Mouse (Mus musculus): ENCODE measurements around the gene Rtn2.

The Rtn2 gene

DNA sequence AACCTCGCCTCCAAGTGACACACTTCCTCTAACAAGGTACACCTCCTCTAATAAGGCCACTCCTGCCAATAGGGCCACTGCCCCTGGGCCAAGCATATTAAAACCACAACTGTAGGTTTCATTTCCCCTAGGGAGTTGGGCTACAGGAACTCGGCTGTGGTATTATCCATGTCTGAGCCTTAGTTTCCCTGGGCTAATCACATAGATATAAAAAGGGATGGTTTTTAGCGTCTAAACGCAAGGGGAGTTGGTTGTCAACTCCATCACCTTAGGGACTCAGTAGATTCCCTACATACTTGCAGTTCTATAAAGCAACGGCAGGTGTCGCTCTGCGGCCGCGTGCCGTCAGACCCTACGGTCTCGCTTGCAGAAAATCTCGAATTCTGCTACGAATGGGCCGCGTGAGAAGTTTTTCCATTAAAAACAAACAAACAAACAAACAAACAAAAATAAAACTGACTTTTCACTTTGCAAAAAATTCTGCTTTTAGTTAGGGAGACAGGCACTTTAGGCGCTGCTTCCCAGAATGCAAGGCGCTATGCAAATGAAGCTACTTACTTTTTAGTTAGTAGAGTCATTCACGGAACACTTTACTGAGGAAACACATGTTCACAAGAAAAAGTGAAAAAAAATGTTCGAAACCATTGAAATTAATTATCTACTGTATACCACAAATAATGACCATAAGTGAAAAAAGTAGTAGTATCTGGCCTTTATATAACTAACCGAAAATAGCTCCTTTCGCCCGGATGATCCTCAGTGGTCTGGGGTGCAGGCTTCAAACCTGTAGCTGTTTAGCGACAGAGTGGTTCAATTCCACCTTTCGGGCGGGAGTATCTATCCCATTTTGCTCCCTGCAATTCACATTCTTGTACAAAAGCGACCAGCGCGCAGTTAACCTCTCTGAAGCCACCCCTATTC, 18.3 kb downstream of the Rtn2 start:
- peak; percentile 84 for DNase-seq (ENCODE audit: extremely low spot score, low read depth, low spot score)

DNA sequence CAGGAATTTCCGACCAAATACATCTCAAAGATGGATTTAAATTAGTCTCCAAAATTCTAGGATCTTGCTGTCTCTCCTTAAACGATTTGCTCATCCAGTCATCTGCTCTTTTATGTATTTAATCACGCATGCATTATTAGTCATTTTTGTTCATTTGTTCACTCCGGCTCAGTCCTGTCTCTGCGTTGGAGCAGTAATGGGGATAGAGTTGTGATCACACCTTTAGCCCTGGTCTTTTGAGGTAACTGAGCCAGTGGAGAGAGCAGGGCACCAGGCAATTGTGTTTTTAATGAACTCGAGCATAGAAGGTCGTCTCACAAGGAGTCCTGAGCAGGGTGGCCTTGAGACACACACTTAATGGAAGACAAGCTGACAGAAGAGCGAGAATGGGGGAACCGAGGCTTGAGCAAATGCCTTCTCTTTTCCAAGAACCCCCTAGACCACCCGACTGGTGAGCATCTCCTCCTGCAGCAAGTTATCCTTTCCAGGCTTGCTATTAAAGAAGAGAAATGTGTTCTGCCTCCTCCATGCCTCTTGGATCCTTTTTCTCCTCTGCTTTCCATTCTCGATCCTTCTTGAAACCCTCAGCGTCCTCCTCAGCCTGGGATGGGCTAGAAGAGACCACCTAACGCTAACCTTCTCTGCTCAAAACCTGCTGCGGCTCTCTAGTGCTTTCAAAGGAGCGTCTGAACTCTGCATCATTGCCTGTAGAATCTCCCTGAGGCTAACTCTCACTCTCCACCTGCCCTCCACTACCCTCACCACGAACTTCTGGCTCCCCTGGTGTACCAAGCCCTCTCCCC, 19.2 kb downstream of the Rtn2 start:
- DNase-seq (ENCODE audit: extremely low spot score, low read depth, low spot score), result no peak

DNA sequence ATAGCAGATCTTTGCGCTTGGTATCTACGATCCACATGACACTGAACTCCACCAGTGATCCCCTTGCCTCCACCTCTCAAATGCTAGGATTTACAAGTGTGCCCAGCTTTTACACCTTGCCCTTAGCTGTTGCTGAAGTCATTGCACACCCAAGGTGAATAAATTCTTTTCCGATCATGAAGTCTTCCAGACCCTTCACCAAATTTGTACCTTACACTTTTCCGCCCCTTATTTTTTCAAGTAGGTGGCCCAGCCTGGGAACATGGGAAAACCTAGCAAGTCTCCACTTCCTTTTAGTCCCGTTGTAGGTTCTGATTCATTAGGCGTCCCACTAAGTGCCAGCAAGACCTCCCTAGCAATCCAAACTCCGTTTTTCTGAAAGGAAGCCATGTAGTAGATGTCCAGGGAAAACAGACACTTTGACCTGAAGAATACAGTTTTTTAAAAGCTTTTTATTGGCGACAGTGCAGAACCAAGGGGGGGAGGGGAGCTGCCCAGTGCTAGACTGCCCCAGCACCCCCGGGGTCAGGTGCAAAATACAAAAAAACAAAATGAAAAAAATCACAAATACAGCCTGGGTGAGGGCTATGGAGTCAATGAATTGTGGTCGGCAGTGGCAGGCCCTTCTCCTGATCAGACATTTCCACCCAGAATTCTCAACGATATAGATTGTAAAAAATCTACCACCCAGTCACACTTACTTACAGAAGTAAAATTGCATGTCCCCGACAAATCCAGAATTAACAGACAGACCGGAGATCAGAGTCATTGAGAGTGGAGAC, 20.0 kb downstream of the Rtn2 start:
- no peak for DNase-seq (ENCODE audit: extremely low spot score, low read depth, low spot score)

DNA sequence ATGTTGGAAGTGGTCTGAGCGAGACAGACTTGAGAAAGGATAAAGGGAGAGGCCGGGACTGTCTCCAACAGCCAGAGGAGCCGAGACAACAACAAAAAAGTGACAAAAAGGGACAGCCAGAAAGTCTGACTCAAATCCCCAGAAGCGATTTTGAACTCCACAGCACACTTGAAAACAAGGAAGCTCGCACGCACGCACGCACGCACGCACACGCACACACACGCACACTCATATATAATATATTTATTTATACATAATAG, 20.6 kb downstream of the Rtn2 start:
- DNase-seq (ENCODE audit: extremely low spot score, low read depth, low spot score), result no peak

DNA sequence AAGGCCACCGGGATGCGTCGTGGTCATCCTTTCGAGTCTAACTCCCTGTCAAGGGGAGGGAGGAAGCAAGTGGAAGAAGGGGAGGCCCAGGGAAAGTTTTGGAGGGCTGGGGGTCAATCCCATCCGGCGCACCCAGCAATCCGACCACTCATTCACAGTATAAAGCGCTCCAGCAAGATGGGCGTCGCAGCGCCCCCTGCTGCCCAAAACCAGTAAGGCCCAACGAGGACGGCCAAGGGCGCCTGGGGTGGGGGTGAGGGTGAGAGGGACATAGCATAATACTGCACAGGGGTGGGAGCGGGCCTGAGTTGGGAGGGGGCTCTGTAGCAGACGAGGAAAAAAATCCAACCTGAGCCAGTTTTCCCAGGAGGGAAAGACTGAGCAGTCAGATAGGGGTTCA, 21.3 kb downstream of the Rtn2 start:
- no peak for DNase-seq (ENCODE audit: extremely low spot score, low read depth, low spot score)

DNA sequence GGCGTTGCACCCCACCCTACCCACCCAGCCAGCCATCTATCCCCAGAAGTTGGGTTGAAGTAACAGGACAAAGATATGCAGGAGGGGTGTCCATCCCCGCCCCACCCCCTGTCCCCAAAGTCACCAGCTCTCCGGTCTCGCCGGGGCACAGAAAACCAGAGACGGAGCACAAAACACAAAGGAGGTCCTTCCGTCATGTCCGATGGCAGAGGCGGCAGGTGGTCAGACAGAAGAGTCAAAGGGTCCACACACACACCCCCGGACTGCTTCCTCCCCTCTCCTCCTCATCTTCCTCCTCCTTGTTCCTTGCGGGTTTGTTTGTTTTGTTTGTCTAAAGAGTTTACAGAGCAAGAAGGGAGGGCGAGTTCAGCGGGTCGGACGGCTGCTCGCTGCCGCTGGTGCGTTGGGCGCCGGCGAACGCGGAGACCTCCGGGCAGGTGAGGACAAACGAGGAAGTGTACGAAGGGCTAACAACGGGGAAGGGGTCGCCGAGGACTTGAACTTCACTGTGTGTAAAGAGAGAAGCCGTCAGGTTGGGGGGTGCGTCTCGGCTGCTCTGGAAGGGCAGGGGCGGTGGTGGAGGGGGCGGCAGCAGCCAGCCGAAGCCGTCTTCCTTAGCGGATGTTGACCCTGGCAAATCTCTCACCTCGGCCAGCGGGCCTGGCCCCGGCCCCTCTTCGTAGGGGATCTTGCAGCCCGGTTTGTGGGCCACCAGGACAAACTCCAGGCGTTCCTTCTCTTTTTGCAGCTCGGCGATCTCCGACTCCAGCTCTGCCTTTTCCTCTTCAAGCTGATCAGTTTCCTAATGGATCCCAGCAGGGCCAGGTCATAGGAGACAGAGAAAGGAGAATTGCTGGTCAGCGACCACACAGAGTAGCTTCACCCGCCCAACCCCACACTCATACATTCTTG, 22.3 kb downstream of the Rtn2 start:
- no peak for DNase-seq (ENCODE audit: extremely low spot score, low read depth, low spot score)

DNA sequence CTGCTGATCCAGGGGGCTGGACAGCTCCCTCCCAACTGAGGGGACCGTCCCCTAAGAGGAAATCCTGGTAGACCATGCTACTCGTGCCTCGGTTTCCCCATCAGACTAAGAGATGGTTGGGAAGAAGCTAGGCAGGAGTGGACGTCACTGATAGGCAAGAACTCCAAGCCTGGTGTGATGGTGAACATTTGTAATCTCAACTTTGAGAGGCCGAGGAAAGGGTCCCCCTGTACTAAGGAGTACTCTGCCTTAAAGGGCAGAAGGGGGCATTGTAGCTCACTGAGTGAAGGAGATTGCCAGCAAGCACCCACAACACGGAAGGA, 22.9 kb downstream of the Rtn2 start:
- no peak for DNase-seq (ENCODE audit: extremely low spot score, low read depth, low spot score)

DNA sequence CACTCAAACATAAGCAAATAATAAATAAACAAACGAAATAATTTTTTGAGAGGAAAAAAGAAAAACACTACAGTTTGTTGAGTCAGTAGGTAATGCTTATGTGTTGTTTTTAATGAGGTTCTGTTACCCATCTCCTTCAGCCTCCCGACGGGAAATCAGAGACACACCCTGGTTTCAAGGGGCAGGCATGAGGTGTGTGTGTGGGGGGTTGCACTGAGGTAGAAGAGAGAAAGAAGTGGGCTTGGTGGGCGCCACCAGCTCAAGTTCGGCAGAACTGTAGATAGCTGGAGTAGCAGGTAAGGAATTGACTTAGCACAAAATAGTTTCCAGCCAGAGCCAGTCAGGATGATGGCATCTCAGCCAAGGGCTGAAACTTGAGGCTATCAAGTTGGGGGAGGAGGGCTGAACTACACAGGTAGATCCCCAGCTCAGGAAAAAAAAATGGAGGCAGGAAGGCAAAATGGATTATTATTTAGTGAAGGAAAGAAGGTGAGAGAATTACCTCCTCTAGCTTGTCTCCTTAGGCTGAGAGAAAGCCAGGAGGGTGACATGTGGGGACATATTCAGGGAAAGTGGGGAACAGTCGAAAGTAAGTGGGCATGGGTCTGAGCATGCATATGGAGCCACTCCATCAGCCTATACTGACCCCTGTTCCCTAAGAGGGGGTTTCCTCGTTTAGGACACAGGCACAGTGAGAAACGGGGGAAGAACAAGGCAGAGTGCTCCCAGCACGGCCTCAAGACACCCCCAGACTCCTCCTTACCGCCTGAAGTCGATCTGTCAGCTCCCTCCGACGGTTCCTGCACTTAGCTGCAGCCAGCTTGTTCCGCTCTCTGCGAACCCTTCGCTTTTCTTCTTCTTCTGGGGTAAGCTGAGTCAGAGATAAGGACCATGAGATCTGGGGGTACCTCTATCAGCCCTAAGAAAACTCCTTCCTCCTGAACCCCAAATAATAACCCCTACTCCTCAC, 23.7 kb downstream of the Rtn2 start:
- no peak for DNase-seq (ENCODE audit: extremely low spot score, low read depth, low spot score)

DNA sequence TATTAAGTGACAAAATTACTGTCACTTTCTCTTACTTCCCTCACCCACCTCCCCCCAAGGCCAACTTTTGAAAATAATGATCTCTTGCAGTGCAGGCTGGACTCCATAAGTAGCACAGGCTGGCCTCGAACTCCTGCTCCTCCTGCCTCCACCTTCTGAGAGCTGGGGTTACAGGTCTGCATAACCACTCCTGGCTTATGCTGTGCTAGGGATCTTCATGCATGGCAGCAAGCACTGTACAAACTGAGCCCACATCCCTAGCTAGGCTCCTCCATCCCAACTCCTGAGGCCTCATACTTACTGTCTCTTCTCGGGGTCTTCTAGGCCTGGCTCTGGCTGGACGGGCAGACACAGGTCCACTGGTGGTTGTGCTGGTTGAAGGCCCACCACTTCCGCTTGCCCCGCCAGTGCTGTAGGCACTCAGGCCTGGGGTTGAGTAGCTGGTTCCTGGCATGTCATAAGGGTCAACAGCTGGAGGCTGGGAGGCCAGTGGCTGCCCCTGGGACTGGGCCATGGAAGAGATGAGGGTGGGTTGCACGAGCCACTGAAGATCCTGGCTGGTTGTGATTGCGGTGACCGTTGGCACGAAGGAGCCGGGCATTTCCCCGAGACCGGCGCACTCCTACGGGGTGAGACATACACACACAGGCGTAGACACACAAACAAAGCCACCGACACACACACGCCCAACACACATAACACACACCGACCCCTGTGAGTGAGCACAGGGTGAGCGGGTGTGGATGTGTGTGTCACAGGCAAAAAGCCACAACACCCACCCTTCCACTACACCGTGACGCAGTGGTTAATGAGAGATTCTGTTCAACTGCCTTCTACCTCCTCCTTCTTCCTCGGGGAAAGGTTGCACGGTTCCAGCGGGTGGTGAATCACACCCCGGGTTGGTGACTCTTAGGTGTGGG, 24.7 kb downstream of the Rtn2 start:
- no peak for DNase-seq (ENCODE audit: extremely low spot score, low read depth, low spot score)

DNA sequence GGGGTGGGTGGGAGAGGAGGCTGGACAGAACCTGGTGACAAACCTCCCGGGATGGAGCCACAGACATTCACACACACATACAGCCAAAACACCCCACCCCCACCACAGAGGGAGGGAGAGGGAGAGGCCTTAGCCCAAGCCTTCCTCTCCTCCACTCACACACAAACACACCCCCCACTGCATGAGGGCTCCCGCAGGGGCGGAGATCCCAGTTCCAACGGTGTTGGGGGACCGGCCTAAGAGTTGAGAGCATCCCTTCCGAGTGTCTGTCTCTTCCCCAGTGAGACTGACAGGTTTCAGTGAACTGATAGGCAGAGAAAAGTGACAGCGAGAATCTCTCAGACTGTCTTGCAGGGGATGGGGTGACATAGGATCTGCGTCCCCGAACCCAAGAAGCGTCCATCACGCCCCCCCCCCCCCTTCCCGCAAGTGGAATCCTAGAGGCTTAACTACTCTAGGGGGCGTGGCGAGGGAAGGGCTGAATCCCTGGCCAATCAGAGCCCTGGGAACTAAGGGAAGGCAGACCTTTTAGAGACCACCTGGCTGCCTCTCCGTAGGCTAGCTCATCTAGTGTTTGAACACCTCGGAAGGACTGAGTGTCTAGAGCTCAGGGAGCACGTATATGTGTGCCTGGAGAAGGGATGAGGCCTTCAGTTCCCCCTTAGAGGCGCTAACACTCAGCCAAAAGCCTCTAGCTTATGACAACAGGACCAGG, 25.5 kb downstream of the Rtn2 start:
- no peak for DNase-seq (ENCODE audit: extremely low spot score, low read depth, low spot score)

DNA sequence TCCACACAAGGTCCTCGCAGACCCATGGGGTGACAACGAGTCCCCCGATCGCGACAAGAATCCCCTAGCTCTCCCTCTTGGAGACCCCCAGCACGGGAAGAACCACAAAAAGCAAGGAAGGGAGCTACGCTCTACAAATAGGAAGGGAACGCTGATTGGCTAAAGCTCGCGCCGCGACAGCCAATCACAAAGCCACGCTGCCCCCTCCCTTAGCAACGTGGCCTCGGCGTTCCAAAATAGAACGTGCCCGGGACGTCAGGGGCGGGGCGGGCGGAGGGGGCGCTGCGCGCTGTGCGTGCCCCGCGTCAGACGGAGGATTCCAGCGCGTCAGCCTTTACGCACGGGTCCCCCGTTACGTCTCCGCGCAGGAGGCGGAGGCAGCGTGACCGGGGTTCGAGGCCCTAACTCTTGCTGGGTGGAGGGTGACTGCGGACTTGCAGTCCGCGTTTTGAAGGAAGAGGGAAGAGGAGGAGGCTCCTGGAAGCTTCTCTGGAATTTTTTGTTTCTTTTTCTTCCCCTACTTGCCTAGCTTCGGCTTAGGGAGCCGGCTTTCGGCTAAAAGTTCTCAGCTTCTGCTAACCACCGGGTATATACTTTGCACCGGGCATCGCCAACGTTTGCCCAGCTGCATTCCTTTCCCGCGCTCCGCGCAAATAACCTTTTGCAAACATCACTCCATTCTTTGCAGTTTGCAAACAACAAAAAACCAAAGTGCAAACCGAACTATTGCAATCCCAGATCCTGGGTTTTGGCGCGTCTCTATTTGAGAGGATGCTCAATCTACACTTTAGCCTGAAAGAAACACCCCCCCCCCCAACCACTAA, 26.2 kb downstream of the Rtn2 start:
- DNase-seq (ENCODE audit: extremely low spot score, low read depth, low spot score), result peak; percentile 88

DNA sequence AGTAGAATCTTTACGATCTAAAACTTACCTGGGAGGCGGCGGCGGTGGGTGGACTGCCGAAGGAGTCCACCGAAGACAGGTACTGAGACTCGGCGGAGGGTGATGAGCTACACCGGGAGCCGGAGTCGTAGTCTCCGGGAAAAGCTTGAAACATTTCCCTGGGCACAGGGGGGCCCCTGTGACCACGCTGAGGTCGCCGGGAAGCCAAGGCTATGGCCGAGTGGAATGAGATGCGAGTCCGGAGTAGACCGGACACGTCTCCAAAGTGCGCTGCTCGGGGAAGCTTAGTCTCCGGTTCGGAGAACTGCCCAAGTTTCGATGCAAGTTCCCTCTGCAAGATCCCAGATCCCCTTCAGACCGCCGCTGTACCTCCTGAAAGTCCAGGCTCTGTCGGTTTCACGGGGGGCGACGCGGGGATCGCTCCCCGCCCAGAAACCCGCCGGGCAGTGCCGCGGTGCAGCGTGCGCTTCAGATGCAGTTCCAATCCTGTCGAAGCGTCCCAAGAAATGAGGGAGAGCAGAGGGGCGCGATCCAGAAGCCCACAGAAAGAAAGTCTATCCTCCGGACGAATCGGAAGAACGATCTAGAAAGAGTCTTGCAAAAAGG, 27.0 kb downstream of the Rtn2 start:
- DNase-seq (ENCODE audit: extremely low spot score, low read depth, low spot score), result no peak

DNA sequence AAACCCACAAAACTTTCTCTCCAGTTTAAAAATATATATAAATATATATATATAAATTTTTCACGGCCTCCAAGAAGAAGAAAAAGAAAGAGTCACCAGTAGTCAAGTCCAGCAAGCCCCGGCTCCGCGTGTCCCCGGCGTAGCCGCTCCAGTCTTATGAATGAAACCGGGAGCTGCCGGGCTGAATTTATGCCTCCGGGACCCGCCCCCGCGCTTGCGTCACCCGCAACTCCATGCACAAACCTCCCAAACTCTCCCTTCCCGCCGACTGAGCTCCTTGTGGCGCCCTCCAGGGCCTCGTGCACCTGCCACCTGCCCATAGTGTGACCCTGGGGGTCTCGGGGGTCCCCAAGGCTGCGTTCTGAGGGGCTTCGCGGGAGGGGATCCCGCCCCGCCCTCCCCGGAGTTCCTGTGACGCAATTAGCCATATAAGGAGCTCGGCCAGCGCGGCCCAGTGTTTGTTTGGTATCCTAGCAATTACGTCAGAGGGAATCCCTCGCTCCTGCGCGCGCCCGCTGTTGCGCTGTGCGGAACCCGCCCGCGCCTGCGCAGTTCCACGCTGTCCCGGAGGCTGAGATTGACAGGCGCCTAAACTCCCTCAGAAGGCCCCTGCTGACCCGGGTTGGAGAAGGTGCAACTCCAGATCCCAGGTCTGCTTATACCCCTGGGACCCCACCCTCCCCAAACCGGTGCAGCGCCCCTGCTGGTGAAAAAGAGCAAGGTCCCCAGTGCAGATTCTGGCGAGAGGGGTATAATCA, 27.6 kb downstream of the Rtn2 start, which contains the start of gene Fosb:
TSS of gene Fosb (minus strand) at position 168 of the 758 bp plus-strand sequence.
- DNase-seq (ENCODE audit: extremely low spot score, low read depth, low spot score), result no peak

DNA sequence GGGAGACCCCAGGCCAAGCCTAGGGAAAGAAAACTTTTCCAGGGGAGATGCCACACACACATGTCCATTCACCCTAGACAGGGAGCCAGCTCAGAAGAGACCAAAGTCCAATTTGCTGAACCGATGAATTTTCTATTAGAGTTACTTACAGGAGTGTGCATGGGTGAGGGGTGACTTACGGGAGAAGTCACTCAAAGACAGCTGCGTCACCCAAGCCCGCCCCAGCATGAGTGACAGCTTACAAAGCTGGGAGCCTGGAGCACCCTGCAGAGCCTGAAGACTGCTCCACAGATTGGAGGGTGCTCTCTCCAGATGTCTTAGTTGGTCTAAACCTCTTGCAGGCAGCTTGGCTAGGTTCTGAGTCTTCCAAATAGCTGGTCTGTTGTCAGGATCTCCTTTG, 29.6 kb downstream of the Rtn2 start:
- DNase-seq (ENCODE audit: extremely low spot score, low read depth, low spot score), result no peak

DNA sequence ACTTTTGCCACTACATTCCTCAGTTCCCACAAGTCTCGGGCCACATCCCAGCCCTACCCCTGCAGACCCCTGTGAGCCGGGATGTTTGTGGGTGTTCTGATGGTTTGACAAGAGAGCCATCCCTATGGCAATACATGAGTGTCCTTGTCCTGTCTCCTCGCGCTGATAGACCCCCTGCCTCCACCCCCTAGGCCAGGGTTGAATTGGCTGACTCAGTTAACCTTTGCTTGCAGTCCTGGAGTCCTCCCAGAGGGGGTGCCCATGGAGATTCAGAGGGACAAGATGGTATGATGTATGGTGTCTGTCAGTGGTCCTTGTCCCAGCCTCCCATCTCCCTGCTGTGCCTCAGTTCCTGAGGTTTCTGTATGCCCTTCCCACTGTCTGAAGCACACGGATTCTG, 31.6 kb downstream of the Rtn2 start:
- DNase-seq (ENCODE audit: extremely low spot score, low read depth, low spot score), result no peak

All from hindlimb bud, embryonic 11.5 days (tissue).